Mouse (Mus musculus): Measurements from ENCODE around the gene Smarcd3. TPM values are rescaled to one million over a fixed set of nuclear protein-coding genes. Genes with fewer than 3 reads are reported as not detected.

Gene Smarcd3
- polyA plus RNA-seq, 1 experiment from 2014 or later = 25.0 TPM

DNA sequence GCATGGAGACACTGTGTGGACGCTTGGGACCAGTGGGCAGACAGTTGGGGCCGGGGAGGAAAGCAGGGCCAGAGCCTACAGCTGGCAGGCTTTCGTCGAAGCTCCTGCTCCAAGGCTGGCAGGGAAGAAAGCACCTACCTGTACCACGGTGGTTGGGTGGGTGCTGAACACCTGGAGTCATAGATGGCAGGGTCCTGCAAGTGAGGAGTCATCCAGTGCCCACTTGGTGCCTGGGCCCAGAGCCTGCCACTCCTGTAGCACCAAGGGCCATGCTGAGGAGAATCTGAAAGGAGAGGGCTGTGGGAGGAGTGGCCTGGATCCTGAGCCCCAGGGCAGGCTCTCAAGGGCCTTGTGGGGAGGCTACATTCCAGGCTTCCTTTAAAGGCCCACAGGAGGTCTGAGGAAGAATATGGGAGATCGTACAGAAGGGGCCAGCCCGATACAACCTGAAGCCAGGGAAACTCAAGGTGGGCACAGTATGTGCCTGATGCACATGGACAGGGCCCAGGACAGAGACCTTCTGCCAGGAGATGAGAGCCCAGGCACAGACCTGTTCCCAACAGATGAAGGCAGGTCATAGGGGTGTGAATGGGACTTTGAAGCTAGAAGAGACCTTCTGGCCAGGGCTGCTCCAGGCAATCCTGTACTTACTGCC is 1.7 kb downstream of the Smarcd3 start:
- WGBS = 79% methylated on average over 7 of the region's 7 CpGs
- ATAC-seq (ENCODE audit: low FRiP score, low TSS enrichment) = no peak
- no peak overlapping the region for H3K4me2 ChIP-seq (replicated peaks; ENCODE audit: low read depth, low read length)
- no peak overlapping the region for H3K9ac ChIP-seq (replicated peaks; ENCODE audit: low read length)
- H3K36me3 ChIP-seq (ENCODE audit: insufficient read depth, low read length) = no peaks in the 10 kb centered on the region
- no peaks in the 10 kb centered on the region for H3K9me3 ChIP-seq (ENCODE audit: low read length)
- no peak overlapping the region for H3K4me3 ChIP-seq (ENCODE audit: low read length)
- peaks cover 10% of the 10 kb centered on the region for H3K27me3 ChIP-seq (ENCODE audit: insufficient read depth, low read length)
- peaks cover 25% of the 10 kb centered on the region for H3K4me1 ChIP-seq (ENCODE audit: insufficient read depth, low read length)
- H3K27ac ChIP-seq (ENCODE audit: low read length) = no peak overlapping the region

DNA sequence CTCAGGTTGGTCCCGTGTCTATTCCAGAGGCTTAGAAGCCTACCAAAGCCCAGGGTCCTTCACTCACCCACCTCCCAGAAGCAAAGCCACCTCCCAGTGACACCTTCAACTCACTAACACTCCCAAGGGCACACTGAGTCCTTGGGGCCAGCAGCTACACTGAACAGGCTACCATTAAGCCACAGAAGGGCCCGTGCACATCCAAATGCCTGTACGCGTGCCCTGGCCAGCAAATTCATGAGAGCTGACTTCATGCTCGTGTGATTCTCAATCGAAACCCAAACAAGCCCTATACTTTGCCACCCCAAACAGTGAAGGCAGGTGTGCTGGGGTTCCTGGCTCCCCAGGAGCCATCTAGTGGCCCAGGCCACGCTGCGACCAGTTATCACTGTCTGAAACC is 3.6 kb downstream of the Smarcd3 start:
- H3K9ac ChIP-seq (replicated peaks; ENCODE audit: low read length) = no peak overlapping the region
- no peaks in the 10 kb centered on the region for H3K36me3 ChIP-seq (ENCODE audit: insufficient read depth, low read length)
- H3K27ac ChIP-seq (ENCODE audit: low read length) = no peak overlapping the region
- H3K4me3 ChIP-seq (ENCODE audit: low read length) = no peak overlapping the region
- no peak overlapping the region for H3K4me2 ChIP-seq (replicated peaks; ENCODE audit: low read depth, low read length)
- peaks cover 25% of the 10 kb centered on the region for H3K4me1 ChIP-seq (ENCODE audit: insufficient read depth, low read length)
- no peak for ATAC-seq (ENCODE audit: low FRiP score, low TSS enrichment)
- WGBS = 73% methylated on average over 8 of the region's 8 CpGs
- H3K27me3 ChIP-seq (ENCODE audit: insufficient read depth, low read length) = peaks cover 10% of the 10 kb centered on the region
- no peaks in the 10 kb centered on the region for H3K9me3 ChIP-seq (ENCODE audit: low read length)

DNA sequence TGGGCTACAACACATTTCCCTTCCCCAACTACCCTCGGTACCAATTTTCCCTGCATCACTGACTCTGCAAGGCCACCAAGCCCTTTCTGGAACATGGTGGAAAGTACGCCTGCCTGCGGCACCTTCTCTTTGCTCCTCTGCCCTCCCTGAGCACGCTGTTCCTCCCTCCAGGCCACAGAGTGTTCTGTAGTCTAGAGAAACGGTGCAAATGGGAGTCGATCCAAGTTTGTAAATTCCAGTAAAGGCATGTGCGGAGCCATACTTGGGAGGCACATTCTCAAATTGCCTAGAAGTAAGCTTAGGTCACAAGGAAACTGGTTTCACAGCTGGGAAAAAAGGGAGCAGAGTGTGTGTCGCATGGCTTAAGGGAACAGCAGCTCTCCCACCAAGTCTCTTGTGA is 4.1 kb downstream of the Smarcd3 start:
- no peak for ATAC-seq (ENCODE audit: low FRiP score, low TSS enrichment)

DNA sequence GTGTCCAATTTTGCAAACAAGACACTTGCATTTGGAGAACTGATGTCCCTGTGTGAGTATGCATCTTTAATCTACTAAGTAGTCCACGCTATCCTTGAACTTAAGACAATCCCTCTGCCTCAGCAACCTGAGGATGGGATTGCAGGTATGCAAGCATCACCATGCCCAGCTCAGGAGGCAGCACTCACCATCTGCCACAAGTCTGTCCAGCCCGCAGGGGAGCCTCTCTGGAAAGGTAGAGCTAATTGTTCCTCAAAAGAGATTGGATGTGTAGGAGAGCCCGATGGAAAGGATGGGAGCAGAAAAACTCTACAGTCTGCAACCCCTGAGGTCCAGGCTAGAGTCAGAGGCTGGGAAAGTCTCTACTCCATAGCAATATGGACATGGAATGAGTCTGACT is 5.3 kb downstream of the Smarcd3 start:
- no peak for ATAC-seq (ENCODE audit: low FRiP score, low TSS enrichment)
- H3K9me3 ChIP-seq (ENCODE audit: low read length) = no peaks in the 10 kb centered on the region
- H3K27me3 ChIP-seq (ENCODE audit: insufficient read depth, low read length) = peaks cover 10% of the 10 kb centered on the region
- H3K4me2 ChIP-seq (replicated peaks; ENCODE audit: low read depth, low read length) = no peak overlapping the region
- no peaks in the 10 kb centered on the region for H3K36me3 ChIP-seq (ENCODE audit: insufficient read depth, low read length)
- H3K4me1 ChIP-seq (ENCODE audit: insufficient read depth, low read length) = peaks cover 16% of the 10 kb centered on the region
- no peak overlapping the region for H3K27ac ChIP-seq (ENCODE audit: low read length)
- 82% methylated on average over 3 of the region's 3 CpGs for WGBS
- H3K4me3 ChIP-seq (ENCODE audit: low read length) = no peak overlapping the region
- no peak overlapping the region for H3K9ac ChIP-seq (replicated peaks; ENCODE audit: low read length)

More for the DNA sequence above, 4.1 kb downstream of the Smarcd3 start:
- no peak overlapping the region for H3K4me2 ChIP-seq (replicated peaks; ENCODE audit: low read depth, low read length)
- H3K4me1 ChIP-seq (ENCODE audit: insufficient read depth, low read length) = peaks cover 25% of the 10 kb centered on the region
- no peaks in the 10 kb centered on the region for H3K36me3 ChIP-seq (ENCODE audit: insufficient read depth, low read length)
- peaks cover 10% of the 10 kb centered on the region for H3K27me3 ChIP-seq (ENCODE audit: insufficient read depth, low read length)
- H3K9me3 ChIP-seq (ENCODE audit: low read length) = no peaks in the 10 kb centered on the region
- no peak overlapping the region for H3K4me3 ChIP-seq (ENCODE audit: low read length)
- H3K27ac ChIP-seq (ENCODE audit: low read length) = no peak overlapping the region
- no peak overlapping the region for H3K9ac ChIP-seq (replicated peaks; ENCODE audit: low read length)
- WGBS = 49% methylated on average over 8 of the region's 8 CpGs

DNA sequence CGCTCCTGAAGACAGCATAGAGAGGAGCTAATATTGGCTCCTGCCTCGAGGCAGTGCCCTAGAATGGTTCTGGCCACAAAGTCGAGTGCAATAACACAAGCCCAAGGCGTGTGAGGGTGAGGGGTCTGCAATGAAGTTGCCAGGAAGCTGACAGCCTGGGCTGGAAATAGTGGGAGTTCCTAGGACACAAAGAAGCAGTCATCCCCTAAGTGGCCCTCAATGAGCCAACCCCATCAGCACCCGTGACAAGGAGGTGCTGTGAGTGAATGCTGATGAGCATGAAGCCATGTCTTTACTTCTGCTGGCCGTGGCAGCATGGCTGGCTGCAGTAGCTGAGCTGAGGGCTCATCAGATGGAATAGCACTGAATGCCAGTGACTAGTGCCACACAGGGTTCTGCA is 9.1 kb downstream of the Smarcd3 start:
- Histone ChIP-seq H3K9me3 (ENCODE audit: low read length) (no peaks in the 10 kb centered on the region), H3K4me1 (ENCODE audit: insufficient read depth, low read length) (peaks cover 11% of the 10 kb centered on the region), H3K4me2 (replicated peaks; ENCODE audit: low read depth, low read length) (no peak overlapping the region), H3K27me3 (ENCODE audit: insufficient read depth, low read length) (no peaks in the 10 kb centered on the region), H3K27ac (ENCODE audit: low read length) (no peak overlapping the region), H3K4me3 (ENCODE audit: low read length) (no peak overlapping the region), H3K36me3 (ENCODE audit: insufficient read depth, low read length) (no peaks in the 10 kb centered on the region), H3K9ac (replicated peaks; ENCODE audit: low read length) (no peak overlapping the region)
- no peak for ATAC-seq (ENCODE audit: low FRiP score, low TSS enrichment)
- WGBS = 63% methylated on average over 6 of the region's 6 CpGs

DNA sequence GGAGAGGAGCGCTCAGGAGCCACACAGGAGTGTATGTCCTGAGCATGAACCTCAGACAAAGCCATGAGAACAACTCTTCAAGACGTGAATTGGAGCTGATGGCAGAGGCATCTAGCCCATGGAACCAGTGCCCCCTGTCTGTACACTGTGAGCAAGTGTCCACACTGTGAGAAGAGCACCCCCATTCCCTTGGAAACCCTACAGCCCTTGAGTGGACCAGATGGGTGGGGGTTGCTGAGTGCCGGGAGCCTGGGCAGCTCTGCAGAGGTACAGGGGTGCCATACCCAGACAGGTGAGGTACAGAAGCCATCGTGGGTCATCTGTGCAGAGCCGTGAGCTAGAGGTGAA is 11.9 kb downstream of the Smarcd3 start:
- Histone ChIP-seq H3K4me2 (replicated peaks; ENCODE audit: low read depth, low read length) (no peak overlapping the region), H3K36me3 (ENCODE audit: insufficient read depth, low read length) (no peaks in the 10 kb centered on the region), H3K4me1 (ENCODE audit: insufficient read depth, low read length) (peaks cover 8% of the 10 kb centered on the region), H3K27ac (ENCODE audit: low read length) (no peak overlapping the region), H3K4me3 (ENCODE audit: low read length) (no peak overlapping the region), H3K9me3 (ENCODE audit: low read length) (no peaks in the 10 kb centered on the region), H3K9ac (replicated peaks; ENCODE audit: low read length) (no peak overlapping the region), H3K27me3 (ENCODE audit: insufficient read depth, low read length) (no peaks in the 10 kb centered on the region)
- ATAC-seq (ENCODE audit: low FRiP score, low TSS enrichment) = peak; percentile 18; the same call in 1 of the 2 replicates
- 75% methylated on average over 5 of the region's 5 CpGs for WGBS

DNA sequence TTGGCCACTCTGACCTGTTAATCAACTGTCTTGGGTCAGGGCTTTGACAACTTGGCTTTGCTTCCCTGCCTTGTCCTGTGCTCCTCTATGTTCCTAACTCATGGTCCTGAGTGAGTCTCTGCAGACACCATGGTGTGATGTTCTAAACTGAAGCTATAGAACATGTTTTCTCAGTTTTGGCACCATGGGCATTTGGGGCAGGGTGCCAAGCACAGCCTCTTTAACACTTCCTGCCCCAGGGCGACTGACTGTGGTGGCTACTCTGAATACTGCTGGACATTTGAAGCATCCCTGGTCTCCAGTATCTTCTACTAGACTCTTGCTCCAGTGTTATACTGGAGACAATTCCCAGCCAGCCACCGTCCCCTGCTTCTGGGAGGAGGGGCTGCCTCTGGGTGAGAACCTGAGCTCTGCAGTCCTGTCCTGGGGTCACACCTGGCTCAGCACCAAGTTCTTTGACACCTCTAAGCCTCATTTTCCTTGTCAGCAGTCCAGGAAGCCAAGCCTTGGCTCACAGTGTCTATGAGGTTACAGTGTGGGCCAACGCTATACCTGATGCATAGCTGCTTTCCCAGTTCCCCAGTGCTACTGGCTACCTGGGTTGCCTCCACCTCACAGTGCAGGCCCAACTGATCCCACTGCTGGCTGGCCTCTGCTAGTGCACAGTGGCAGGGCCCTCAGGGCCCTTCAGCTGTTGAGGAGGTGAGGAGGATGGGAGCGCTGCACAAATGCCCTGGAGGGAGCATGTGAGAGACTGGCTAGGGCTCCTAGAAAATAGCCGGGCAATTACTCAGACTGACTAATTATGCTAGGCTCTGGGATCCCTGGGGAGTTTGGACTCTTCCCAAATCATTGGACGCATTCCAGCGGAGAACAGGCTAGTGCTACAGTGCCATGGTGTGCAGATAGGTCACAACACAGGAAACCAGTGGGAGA is 12.6 kb downstream of the Smarcd3 start:
- Histone ChIP-seq H3K4me3 (ENCODE audit: low read length) (no peak overlapping the region), H3K9me3 (ENCODE audit: low read length) (no peaks in the 10 kb centered on the region), H3K4me2 (replicated peaks; ENCODE audit: low read depth, low read length) (no peak overlapping the region), H3K36me3 (ENCODE audit: insufficient read depth, low read length) (no peaks in the 10 kb centered on the region), H3K9ac (replicated peaks; ENCODE audit: low read length) (no peak overlapping the region), H3K27ac (ENCODE audit: low read length) (no peak overlapping the region), H3K4me1 (ENCODE audit: insufficient read depth, low read length) (peaks cover 11% of the 10 kb centered on the region), H3K27me3 (ENCODE audit: insufficient read depth, low read length) (no peaks in the 10 kb centered on the region)
- ATAC-seq (ENCODE audit: low FRiP score, low TSS enrichment) = peak; percentile 33; the same call in 1 of the 2 replicates
- WGBS = 53% methylated on average over 7 of the region's 7 CpGs

DNA sequence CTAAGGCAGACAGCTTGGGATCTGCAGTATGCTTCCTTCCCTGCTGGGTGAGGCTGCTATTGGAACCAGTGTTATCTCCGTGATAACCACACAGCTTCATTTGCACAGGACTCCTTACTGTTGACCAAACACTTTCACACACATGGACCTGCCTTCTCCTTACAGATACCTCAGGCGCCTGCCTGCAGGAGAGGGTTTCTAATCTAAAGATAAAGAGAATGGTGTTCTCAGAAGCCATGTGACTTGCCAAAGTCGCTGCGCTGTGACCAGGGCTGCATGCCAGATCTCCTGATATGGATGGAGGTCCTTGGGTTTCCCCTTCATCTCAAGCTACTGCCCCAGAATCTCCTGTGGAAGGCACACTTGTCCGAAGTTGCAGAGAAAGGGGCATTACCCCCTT is 14.8 kb downstream of the Smarcd3 start:
- Histone ChIP-seq H3K27me3 (ENCODE audit: insufficient read depth, low read length) (no peaks in the 10 kb centered on the region), H3K9ac (replicated peaks; ENCODE audit: low read length) (no peak overlapping the region), H3K27ac (ENCODE audit: low read length) (no peak overlapping the region), H3K36me3 (ENCODE audit: insufficient read depth, low read length) (no peaks in the 10 kb centered on the region), H3K4me3 (ENCODE audit: low read length) (no peak overlapping the region), H3K4me1 (ENCODE audit: insufficient read depth, low read length) (peaks cover 29% of the 10 kb centered on the region), H3K9me3 (ENCODE audit: low read length) (no peaks in the 10 kb centered on the region), H3K4me2 (replicated peaks; ENCODE audit: low read depth, low read length) (no peak overlapping the region)
- no peak for ATAC-seq (ENCODE audit: low FRiP score, low TSS enrichment)
- WGBS = 50% methylated on average over 5 of the region's 5 CpGs

DNA sequence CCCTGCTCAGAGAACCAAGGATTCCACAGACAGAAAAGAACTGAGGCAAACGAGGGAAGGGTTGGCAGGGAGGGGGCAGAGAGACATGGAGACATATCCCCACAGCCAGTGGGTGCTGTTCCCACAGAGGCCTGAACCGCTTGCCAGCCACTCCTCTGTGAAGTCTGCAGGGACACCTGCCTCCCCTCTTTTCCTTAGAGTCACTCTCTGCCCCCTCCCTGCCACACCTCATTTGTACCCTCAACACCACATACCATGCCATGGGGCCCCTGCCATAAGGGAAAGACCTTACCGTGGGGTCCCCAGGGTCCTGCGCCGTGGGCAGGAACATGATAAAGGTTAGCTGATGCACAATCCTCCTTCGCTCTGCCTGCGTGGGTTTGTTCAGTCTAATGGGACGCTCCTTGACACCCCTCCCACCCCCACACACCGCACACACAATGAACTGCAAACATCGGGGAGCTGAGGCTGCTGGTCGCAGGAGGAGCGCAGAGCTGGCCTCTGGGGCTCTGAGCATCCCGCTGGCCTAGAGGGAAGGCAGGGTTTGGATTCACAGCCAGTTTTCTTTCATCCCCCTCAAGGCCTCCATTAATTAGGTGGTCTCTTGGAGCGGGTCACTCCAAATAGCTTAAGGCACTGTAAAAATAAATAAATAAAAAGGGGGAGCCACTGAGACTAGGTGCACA is 18.1 kb downstream of the Smarcd3 start:
- H3K9me3 ChIP-seq (ENCODE audit: low read length) = no peaks in the 10 kb centered on the region
- peak overlapping the region; percentile 68; the same call in 1 of the 2 replicates for H3K4me3 ChIP-seq (ENCODE audit: low read length)
- H3K9ac ChIP-seq (replicated peaks; ENCODE audit: low read length) = peak overlapping the region; percentile 88
- H3K36me3 ChIP-seq (ENCODE audit: insufficient read depth, low read length) = no peaks in the 10 kb centered on the region
- 21% methylated on average over 14 of the region's 14 CpGs for WGBS
- ATAC-seq (ENCODE audit: low FRiP score, low TSS enrichment) = no peak
- no peaks in the 10 kb centered on the region for H3K27me3 ChIP-seq (ENCODE audit: insufficient read depth, low read length)
- H3K4me2 ChIP-seq (replicated peaks; ENCODE audit: low read depth, low read length) = peak overlapping the region; percentile 69
- peak overlapping the region; percentile 99; the same call in 1 of the 2 replicates for H3K27ac ChIP-seq (ENCODE audit: low read length)
- H3K4me1 ChIP-seq (ENCODE audit: insufficient read depth, low read length) = peaks cover 44% of the 10 kb centered on the region

All from kidney, embryonic 16.5 days (tissue).